Mouse (Mus musculus) G1E (cell line): ENCODE measurements around the gene Tcam1. TPM values are rescaled to one million over a fixed set of nuclear protein-coding genes. Genes with fewer than 3 reads are reported as not detected.

Source experiments
- ATAC-seq: 2 replicates; pipeline ENCODE4 v1.8.0; 2016; ENCODE audit warnings: mild to moderate bottlenecking; ENCODE audit not compliant: insufficient number of reproducible peaks, poor library complexity, low FRiP score, severe bottlenecking; ENCODE audit errors: extremely low read depth
- DNase-seq: peaks from one replicate; pipeline ENCODE4 v3.0.0; 2012; ENCODE audit warnings: low spot score
- H3K27me3 ChIP-seq: 2 replicates; pipeline ENCODE4 v1.6.1; 2012; ENCODE audit warnings: mild to moderate bottlenecking, low read length, inconsistent platforms; ENCODE audit not compliant: insufficient read depth
- H3K36me3 ChIP-seq: replicated peaks from 2 replicates; pipeline ENCODE3; 2012; ENCODE audit warnings: mild to moderate bottlenecking, inconsistent platforms
- H3K4me1 ChIP-seq: 2 replicates; pipeline ENCODE4 v1.6.1; 2012; ENCODE audit warnings: low read depth, low read length, inconsistent platforms, mixed read lengths; ENCODE audit not compliant: insufficient read depth
- H3K4me3 ChIP-seq: 2 replicates; pipeline ENCODE4 v1.5.1; 2012; ENCODE audit warnings: low read depth, mild to moderate bottlenecking, inconsistent platforms, low read length, moderate library complexity, mixed read lengths
- H3K9me3 ChIP-seq: replicated peaks from 2 replicates; pipeline ENCODE4 v1.6.1; 2012; ENCODE audit warnings: inconsistent platforms
- CTCF ChIP-seq: IDR thresholded peaks from 2 replicates; pipeline ENCODE4 v1.5.1; 2012; ENCODE audit warnings: low read depth, low read length, inconsistent platforms, mixed read lengths
- GATA1 ChIP-seq: IDR thresholded peaks from 2 replicates; pipeline ENCODE4 v1.6.1; 2012; ENCODE audit warnings: borderline replicate concordance, low read length, inconsistent platforms, mixed read lengths
- GATA2 ChIP-seq: IDR thresholded peaks from 2 replicates; pipeline ENCODE4 v1.6.1; 2012; ENCODE audit warnings: low read depth, low read length, inconsistent platforms, borderline replicate concordance
- POLR2AphosphoS5 ChIP-seq: IDR thresholded peaks from 2 replicates; pipeline ENCODE4 v1.6.1; 2012; ENCODE audit warnings: low read depth, low read length, inconsistent platforms; ENCODE audit not compliant: insufficient replicate concordance
- TAL1 ChIP-seq: conservative IDR thresholded peaks from 2 replicates; pipeline ENCODE4 v1.6.1; 2012; ENCODE audit warnings: low read depth, low read length, inconsistent platforms, mixed read lengths
- polyA plus RNA-seq: library from polyadenylated mRNA; stranded (reverse); fragments of >175 nt; gene quantifications from 2 replicates; pipeline ENCODE4 v1.2.3, GENCODE M21; 2012
- total RNA-seq, 2 experiments: library from RNA; stranded (forward) in 1 of 2; stranded (reverse) in 1 of 2; fragments of 200-1000 nt in 1 of 2; fragments of >200 nt in 1 of 2; fragmentation: Nextera tagmentation in 1 of 2; gene quantifications; 2 replicates each; pipeline ENCODE4 v1.2.3; 2014 to 2017

The Tcam1 gene
- total and polyA plus RNA-seq, 3 experiments: 0.01 TPM; not detected in 2

DNA sequence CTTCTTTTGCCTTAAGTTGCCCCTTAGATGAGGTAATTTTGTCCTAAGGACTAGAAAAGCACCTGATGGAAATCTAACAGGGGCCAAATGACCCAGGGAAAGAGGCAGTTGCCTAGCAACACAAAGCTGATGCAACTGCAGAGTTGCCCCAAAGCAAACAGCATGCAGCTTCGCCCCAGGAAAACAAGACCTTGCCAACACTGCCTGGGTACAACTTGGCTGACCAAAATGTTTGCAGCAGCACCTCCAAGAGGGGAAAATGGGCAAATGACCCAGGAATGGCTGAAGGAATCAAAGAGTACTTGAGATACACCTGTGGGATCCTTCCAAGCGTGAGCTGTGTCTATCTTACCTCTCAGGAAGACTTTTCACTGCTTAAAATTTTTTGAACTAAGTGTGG is 15.4 kb downstream of the Tcam1 start:
- no peak for TF ChIP-seq GATA2
- no peak for TF ChIP-seq TAL1
- TF ChIP-seq GATA1: no peak
- TF ChIP-seq CTCF: no peak
- no peak for TF ChIP-seq POLR2AphosphoS5
- Histone ChIP-seq H3K9me3 (no peaks in the 10 kb centered on the region), H3K4me1 (peaks cover 6% of the 10 kb centered on the region), H3K4me3 (no peak overlapping the region), H3K36me3 (no peaks in the 10 kb centered on the region), H3K27me3 (peaks cover 28% of the 10 kb centered on the region)
- DNase-seq (no peak), ATAC-seq (no peak)

GRCm38 (mm10) chr11:106301765-106302164 is 25.3 kb downstream of the Tcam1 start, which contains the start of gene Gh:
Gene Gh (minus strand): TSS chr11:106301865.
- Histone ChIP-seq H3K4me1 (no peaks in the 10 kb centered on the region), H3K36me3 (no peaks in the 10 kb centered on the region), H3K27me3 (peaks cover 50% of the 10 kb centered on the region), H3K4me3 (no peak within 1 kb of the TSS), H3K9me3 (no peaks in the 10 kb centered on the region)
- no peak for ATAC-seq
- DNase-seq: no peak
- no peak for TF ChIP-seq GATA2
- TF ChIP-seq CTCF: no peak
- no peak for TF ChIP-seq GATA1
- no peak for TF ChIP-seq TAL1
- no peak for TF ChIP-seq POLR2AphosphoS5

- Histone ChIP-seq H3K9me3 (no peaks in the 10 kb centered on the region), H3K36me3 (no peaks in the 10 kb centered on the region), H3K4me3 (no peak overlapping the region), H3K27me3 (peaks cover 51% of the 10 kb centered on the region), H3K4me1 (no peaks in the 10 kb centered on the region)
- DNase-seq: peak; percentile 38
- TF ChIP-seq GATA1: no peak
- TF ChIP-seq CTCF: peak; percentile 76
- no peak for ATAC-seq
Measured at GRCm38 (mm10) chr11:106302634-106303033, 26.2 kb downstream of the Tcam1 start.

- Histone ChIP-seq H3K4me3 (no peak overlapping the region), H3K36me3 (no peaks in the 10 kb centered on the region), H3K27me3 (peaks cover 53% of the 10 kb centered on the region), H3K4me1 (no peaks in the 10 kb centered on the region; the same call in 1 of the 2 replicates), H3K9me3 (no peaks in the 10 kb centered on the region)
- ATAC-seq: no peak
- no peak for DNase-seq
- TF ChIP-seq CTCF (no peak), TAL1 (no peak), POLR2AphosphoS5 (no peak), GATA2 (no peak), GATA1 (no peak)
Measured at GRCm38 (mm10) chr11:106305348-106306064, 29.0 kb downstream of the Tcam1 start.

GRCm38 (mm10) chr11:106306065-106306385 is 29.6 kb downstream of the Tcam1 start:
- Histone ChIP-seq H3K27me3 (peaks cover 50% of the 10 kb centered on the region), H3K9me3 (no peaks in the 10 kb centered on the region), H3K4me3 (no peak overlapping the region), H3K4me1 (no peaks in the 10 kb centered on the region; the same call in 1 of the 2 replicates), H3K36me3 (no peaks in the 10 kb centered on the region)
- TF ChIP-seq TAL1 (no peak), CTCF (no peak), POLR2AphosphoS5 (no peak), GATA1 (no peak), GATA2 (no peak)
- DNase-seq (no peak), ATAC-seq (no peak)

DNA sequence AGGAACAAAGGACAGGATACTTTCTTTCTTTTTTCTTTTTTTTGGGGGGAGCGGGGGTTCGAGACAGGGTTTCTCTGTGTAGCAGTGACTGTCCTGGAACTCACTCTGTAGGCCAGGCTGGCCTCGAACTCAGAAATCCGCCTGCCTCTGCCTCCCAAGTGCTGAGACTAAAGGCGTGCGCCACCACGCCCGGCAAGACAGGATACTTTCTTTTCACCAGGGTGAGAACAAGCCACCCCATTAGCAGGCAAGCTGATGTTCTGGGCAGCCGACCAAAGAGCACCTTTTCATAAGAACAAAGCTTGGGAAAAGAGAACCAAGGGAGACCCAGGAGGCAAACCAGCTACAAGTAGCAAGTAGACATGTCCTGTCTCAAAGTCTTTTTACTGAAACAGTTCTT is 30.3 kb downstream of the Tcam1 start:
- TF ChIP-seq GATA2: no peak
- no peak for TF ChIP-seq CTCF
- no peak for TF ChIP-seq GATA1
- TF ChIP-seq POLR2AphosphoS5: no peak
- TF ChIP-seq TAL1: no peak
- no peak for DNase-seq
- peaks cover 44% of the 10 kb centered on the region for H3K27me3 ChIP-seq
- H3K4me3 ChIP-seq: no peak overlapping the region
- no peaks in the 10 kb centered on the region; the same call in 1 of the 2 replicates for H3K4me1 ChIP-seq
- H3K36me3 ChIP-seq: no peaks in the 10 kb centered on the region
- no peaks in the 10 kb centered on the region for H3K9me3 ChIP-seq
- ATAC-seq: no peak

GRCm38 (mm10) chr11:106307432-106307831 is 31.0 kb downstream of the Tcam1 start:
- Histone ChIP-seq H3K27me3 (peaks cover 46% of the 10 kb centered on the region), H3K9me3 (no peaks in the 10 kb centered on the region), H3K4me3 (no peak overlapping the region), H3K36me3 (no peaks in the 10 kb centered on the region), H3K4me1 (no peaks in the 10 kb centered on the region; the same call in 1 of the 2 replicates)
- DNase-seq (no peak), ATAC-seq (no peak)
- TF ChIP-seq POLR2AphosphoS5: no peak
- TF ChIP-seq TAL1: no peak
- TF ChIP-seq CTCF: no peak
- no peak for TF ChIP-seq GATA1
- no peak for TF ChIP-seq GATA2
